In genomic region chr1:156229448-156229847, GRCm38 (mm10) we compare ENCODE assay signal across 7 mouse cellular contexts. TPM values are rescaled to one million over a fixed set of nuclear protein-coding genes. Genes with fewer than 3 reads are reported as not detected.
DNase-seq lines count a peak whose midpoint lies in the region; TF ChIP-seq lines count a peak whose summit lies in the region.

No protein-coding gene starts in this region.

- no peak overlapping the region for H3K4me3 ChIP-seq in E14TG2a.4 (replicated peaks; ENCODE audit: low read length)

- H3K36me3 ChIP-seq in E14TG2a.4 (ENCODE audit: insufficient read depth, low read length): no peaks in the 10 kb centered on the region

- intact Hi-C loops in gastrocnemius, postnatal 36 days (cut with DNase I): loop anchor here (1.0 kb wide), 1 partner anchor 143 kb away; no protein-coding TSS in a partner anchor

- H3K27me3 ChIP-seq in E14TG2a.4 (ENCODE audit: insufficient read depth, low read length): peaks cover 30% of the 10 kb centered on the region

- DNase-seq in B cell, adult 2 months: peak; percentile 38 to 39
- DNase-seq in cerebellum, adult 11-12 months: peak; percentile 8
- DNase-seq in gastrocnemius, postnatal 36 days: peak; percentile 38 to 40
- peak; percentile 65 to 79 for DNase-seq in kidney, postnatal 36 days
- peak; percentile 11 to 29 for DNase-seq in lung, adult 18-20 months
- DNase-seq in retina, embryonic 14.5 days (ENCODE audit: low spot score): peak; percentile 74

- peak; percentile 57 for TF ChIP-seq CTCF in E14TG2a.4 (conservative IDR thresholded peaks at IDR 0.05; ENCODE audit: low read length)

- H3K4me1 ChIP-seq in E14TG2a.4 (replicated peaks; ENCODE audit: low read depth, low read length): 0 out of 2 replicates have a peak, but pooled peaks cover 3% of the 10 kb centered on the region

- H3K9me3 ChIP-seq in E14TG2a.4 (ENCODE audit: low read length): peaks cover 10% of the 10 kb centered on the region; the same call in 1 of the 2 replicates

RNA-seq across cellular contexts. Expression of gene Fam163a, which starts 24.6 kb away (rescaled TPM):
- total RNA-seq in gastrocnemius, postnatal 36 days (2021): not detected

Comparison
In these comparisons a context has a peak if more than half of its experiments do, and no peak if none do; other contexts are left out.
1. DNase-seq: peak in every context shown above with its lines; median percentile 74 in retina, embryonic 14.5 days; 72 in kidney, postnatal 36 days; 39 in gastrocnemius, postnatal 36 days; 38 in B cell, adult 2 months; 20 in lung, adult 18-20 months; 8 in cerebellum, adult 11-12 months.